Mouse (Mus musculus) olfactory bulb, adult 2 months (tissue): Measurements from ENCODE around the gene Lrrc52. TPM values are rescaled to one million over a fixed set of nuclear protein-coding genes. Genes with fewer than 3 reads are reported as not detected.

Source experiments
- H3K27ac ChIP-seq: fragments of 200-500 bp; 2 replicates; pipeline ENCODE4 v1.5.1; 2012; ENCODE audit warnings: low read depth, low read length; ENCODE audit not compliant: insufficient read depth
- H3K4me1 ChIP-seq: fragments of 200-500 bp; 2 replicates; pipeline ENCODE4 v1.6.1; 2012; ENCODE audit warnings: low read length; ENCODE audit not compliant: control insufficient read depth, insufficient read depth
- H3K4me3 ChIP-seq: fragments of 200-500 bp; 2 replicates; pipeline ENCODE4 v1.5.1; 2012; ENCODE audit warnings: mild to moderate bottlenecking, low read depth, low read length, moderate library complexity; ENCODE audit not compliant: insufficient read depth
- CTCF ChIP-seq: fragments of 200-500 bp; IDR thresholded peaks from 2 replicates; pipeline ENCODE4 v1.5.1; 2012; ENCODE audit warnings: low read depth, mild to moderate bottlenecking, low read length, moderate library complexity; ENCODE audit not compliant: insufficient read depth
- POLR2A ChIP-seq: fragments of 200-500 bp; IDR thresholded peaks from 2 replicates; pipeline ENCODE4 v1.6.1; 2012; ENCODE audit warnings: mild to moderate bottlenecking, low read depth, low read length, moderate library complexity; ENCODE audit not compliant: insufficient read depth
- WGBS: fragments of 180-500 bp; shearing (Covaris S2); methylation state at CpG from one replicate; pipeline ENCODE4 v1.1.7; 2018; 5-methylcytosine and 5-hydroxymethylcytosine counted together
- polyA plus RNA-seq: library from polyadenylated mRNA; stranded (reverse); fragments of >200 nt; gene quantifications from 2 replicates; pipeline ENCODE4 v1.2.4, GENCODE M21; 2012; ENCODE audit warnings: low replicate concordance; ENCODE audit not compliant: missing spikeins, insufficient read depth, insufficient read length

Lrrc52 gene
- polyA plus RNA-seq, 1 experiment = not detected

DNA sequence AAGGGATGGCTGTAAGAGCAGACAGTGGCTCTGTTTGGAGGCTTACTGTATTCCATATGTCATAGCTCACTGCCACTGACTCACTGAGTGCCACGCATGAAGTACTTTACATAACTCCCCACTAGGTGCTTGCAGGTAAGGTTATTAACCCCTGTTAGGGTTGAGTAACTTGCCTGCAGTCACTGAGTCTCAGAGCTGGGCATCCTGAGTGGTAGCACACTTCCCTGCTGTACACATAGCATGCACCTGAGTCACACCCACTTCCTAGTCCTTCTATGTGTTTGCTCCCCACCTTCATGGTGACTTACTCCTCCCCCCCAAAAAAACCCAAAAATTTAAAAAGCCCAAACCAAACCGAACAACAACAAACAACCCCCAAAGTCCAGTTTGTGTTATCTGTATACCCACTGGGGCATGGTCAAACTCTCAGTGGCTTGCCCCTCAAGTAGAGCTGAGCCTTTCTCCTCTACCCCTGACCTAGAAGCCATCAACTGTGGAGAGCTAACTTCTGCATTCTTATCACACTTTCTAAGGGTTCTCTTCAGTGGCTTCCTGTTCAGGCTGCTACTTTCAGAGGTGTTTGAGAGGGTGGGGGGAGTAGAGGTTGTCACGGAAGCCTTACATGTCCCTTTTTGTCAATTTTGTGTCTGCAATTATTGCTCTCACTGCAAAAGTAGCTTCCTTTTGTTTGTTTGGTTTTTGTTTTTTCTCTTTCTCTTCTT is 20.5 kb upstream of the Lrrc52 start:
- H3K4me1 ChIP-seq = no peaks in the 10 kb centered on the region
- TF ChIP-seq POLR2A (no peak), CTCF (no peak)
- H3K4me3 ChIP-seq = no peak overlapping the region
- 86% methylated on average over 3 of the region's 3 CpGs for WGBS
- no peak overlapping the region for H3K27ac ChIP-seq

GRCm38 (mm10) chr1:167482863-167483262 is 16.3 kb upstream of the Lrrc52 start:
- TF ChIP-seq POLR2A (no peak), CTCF (no peak)
- 84% methylated on average over 4 of the region's 4 CpGs for WGBS
- Histone ChIP-seq H3K4me1 (no peaks in the 10 kb centered on the region), H3K27ac (no peak overlapping the region), H3K4me3 (no peak overlapping the region)

DNA sequence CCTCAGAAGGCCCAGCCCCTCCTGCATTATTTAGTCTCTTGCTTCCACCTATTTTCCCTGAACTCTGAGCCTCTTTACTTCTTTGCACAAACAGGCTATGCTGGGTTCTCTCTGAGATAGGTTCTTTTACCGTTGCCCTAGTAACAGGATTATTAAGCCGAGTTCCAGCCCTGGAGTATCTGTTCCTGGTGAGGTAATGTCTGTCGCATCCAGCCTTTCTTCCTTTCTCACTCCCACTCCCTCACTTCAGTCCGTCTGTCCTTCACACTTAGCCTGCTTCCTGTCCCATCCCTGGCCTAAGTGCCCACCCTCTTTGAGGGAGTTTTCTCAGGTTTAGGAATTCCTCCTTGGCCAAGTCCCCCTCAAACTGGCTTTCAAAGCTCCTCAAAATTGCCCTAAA is 7.0 kb upstream of the Lrrc52 start:
- TF ChIP-seq CTCF = no peak
- no peak for TF ChIP-seq POLR2A
- 20% methylated on average over 4 of the region's 4 CpGs for WGBS
- peaks cover 5% of the 10 kb centered on the region for H3K4me1 ChIP-seq
- 0 out of 2 replicates have a peak overlapping the region, but pooled peaks have one; percentile 27 for H3K27ac ChIP-seq
- no peak overlapping the region for H3K4me3 ChIP-seq

- no peak overlapping the region for H3K27ac ChIP-seq
- TF ChIP-seq CTCF (no peak), POLR2A (no peak)
- 43% methylated on average over 5 of the region's 5 CpGs for WGBS
These were observed 1.3 kb upstream of the Lrrc52 start for GRCm38 (mm10) chr1:167467916-167468315.

DNA sequence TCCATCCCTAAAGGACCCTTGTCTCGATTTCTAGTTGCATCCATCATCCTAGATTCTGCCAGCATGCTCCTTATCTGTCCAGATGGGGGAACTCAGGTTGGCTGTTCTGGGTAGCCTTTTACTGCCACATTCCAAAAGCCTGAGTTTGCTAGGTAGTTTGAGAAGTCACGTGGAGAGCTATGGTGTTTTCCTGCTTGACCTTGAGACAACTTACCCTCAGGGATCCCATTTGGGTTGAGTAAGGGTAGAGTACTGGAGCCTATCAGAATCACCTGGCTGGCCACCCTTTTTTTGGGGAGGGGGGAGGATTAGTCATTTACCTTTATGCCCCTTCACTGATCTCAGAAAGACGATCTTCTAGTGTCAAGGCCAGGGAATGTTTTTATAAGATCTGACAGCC is 9.3 kb downstream of the Lrrc52 start:
- Histone ChIP-seq H3K4me1 (no peaks in the 10 kb centered on the region), H3K4me3 (no peak overlapping the region), H3K27ac (no peak overlapping the region)
- 86% methylated on average over 3 of the region's 3 CpGs for WGBS
- TF ChIP-seq POLR2A (no peak), CTCF (no peak)

More at GRCm38 (mm10) chr1:167467916-167468315, 1.3 kb upstream of the Lrrc52 start:
- Histone ChIP-seq H3K4me1 (peaks cover 6% of the 10 kb centered on the region), H3K4me3 (no peak overlapping the region)

- no peak for TF ChIP-seq POLR2A
- 89% methylated on average over 3 of the region's 3 CpGs for WGBS
- no peak overlapping the region for H3K27ac ChIP-seq
- H3K4me1 ChIP-seq = peaks cover 10% of the 10 kb centered on the region
- H3K4me3 ChIP-seq = no peak overlapping the region
These were observed 13.5 kb downstream of the Lrrc52 start for GRCm38 (mm10) chr1:167453048-167453447.

GRCm38 (mm10) chr1:167452456-167452855 is 14.1 kb downstream of the Lrrc52 start:
- WGBS = 59% methylated on average over 6 of the region's 6 CpGs
- H3K4me3 ChIP-seq = no peak overlapping the region
- no peak overlapping the region for H3K27ac ChIP-seq
- peaks cover 12% of the 10 kb centered on the region for H3K4me1 ChIP-seq
- TF ChIP-seq POLR2A (no peak), CTCF (no peak)

DNA sequence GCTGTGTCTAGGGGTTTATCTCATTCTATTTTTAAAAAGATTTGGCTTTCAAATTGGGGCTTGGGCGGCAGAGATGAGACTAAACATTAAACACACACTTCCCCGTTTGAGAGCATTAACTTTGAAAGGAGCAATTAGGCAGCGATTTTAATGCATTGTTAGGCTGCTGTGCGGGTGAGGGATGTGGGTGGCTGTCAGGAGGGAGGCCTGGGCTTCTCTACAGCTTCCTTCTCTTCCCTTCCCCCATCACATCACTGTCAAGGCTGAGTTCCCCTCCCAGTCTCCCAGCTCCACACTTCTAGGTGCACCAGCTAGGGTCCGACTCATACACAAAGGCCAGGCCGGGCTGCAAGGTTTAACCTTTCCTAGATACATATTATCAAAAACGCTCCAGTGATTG is 18.0 kb downstream of the Lrrc52 start:
- 25% methylated on average over 7 of the region's 7 CpGs for WGBS
- H3K27ac ChIP-seq = peak overlapping the region; percentile 95
- no peak overlapping the region for H3K4me3 ChIP-seq

GRCm38 (mm10) chr1:167448088-167448487 is 18.5 kb downstream of the Lrrc52 start:
- Histone ChIP-seq H3K4me1 (peaks cover 14% of the 10 kb centered on the region), H3K4me3 (no peak overlapping the region), H3K27ac (peak overlapping the region; percentile 95)
- TF ChIP-seq CTCF (no peak), POLR2A (no peak)
- WGBS = 34% methylated on average over 6 of the region's 6 CpGs

More for the DNA sequence above, 18.0 kb downstream of the Lrrc52 start:
- peaks cover 14% of the 10 kb centered on the region for H3K4me1 ChIP-seq
- TF ChIP-seq CTCF (no peak), POLR2A (no peak)
